Mouse (Mus musculus) small intestine, adult 2 months (tissue): Measurements from ENCODE around the gene Clec16a. TPM values are rescaled to one million over a fixed set of nuclear protein-coding genes. Genes with fewer than 3 reads are reported as not detected.
A peak's percentile ranks its signal among the peaks of the same experiment; 100 is the strongest.

Experiments used
- H3K27ac ChIP-seq: fragments of 200-500 bp; 2 replicates; pipeline ENCODE4 v1.5.1; 2012; ENCODE audit warnings: low read depth, low read length, control low read depth, inconsistent platforms; ENCODE audit not compliant: insufficient read depth
- H3K27me3 ChIP-seq: fragments of 200-500 bp; 2 replicates; pipeline ENCODE4 v1.6.1; 2012; ENCODE audit warnings: mild to moderate bottlenecking, moderate library complexity, low read length, inconsistent platforms; ENCODE audit not compliant: control insufficient read depth, insufficient read depth
- H3K36me3 ChIP-seq: fragments of 200-500 bp; 2 replicates; pipeline ENCODE4 v1.6.1; 2012; ENCODE audit warnings: mild to moderate bottlenecking, low read length, control low read depth, inconsistent platforms; ENCODE audit not compliant: control insufficient read depth, insufficient read depth
- H3K4me1 ChIP-seq: fragments of 200-500 bp; 2 replicates; pipeline ENCODE4 v1.6.1; 2012; ENCODE audit warnings: low read length, inconsistent platforms, mixed read lengths; ENCODE audit not compliant: control insufficient read depth, insufficient read depth, insufficient read length
- H3K4me3 ChIP-seq: fragments of 200-500 bp; 2 replicates; pipeline ENCODE4 v1.5.1; 2012; ENCODE audit warnings: low read depth, mild to moderate bottlenecking, control low read depth, inconsistent platforms, low read length, moderate library complexity
- CTCF ChIP-seq: fragments of 200-500 bp; IDR thresholded peaks from 2 replicates; pipeline ENCODE4 v1.5.1; 2012; ENCODE audit warnings: low read depth, mild to moderate bottlenecking, control low read depth, inconsistent platforms, low read length, moderate library complexity, mixed read lengths; ENCODE audit not compliant: insufficient replicate concordance, insufficient read length; ENCODE audit errors: extremely low read depth
- POLR2A ChIP-seq: fragments of 200-500 bp; IDR thresholded peaks from 2 replicates; pipeline ENCODE4 v1.6.1; 2012; ENCODE audit warnings: low read depth, mild to moderate bottlenecking, control low read depth, inconsistent platforms, low read length, moderate library complexity
- WGBS: fragments of 180-500 bp; shearing (Covaris S2); methylation state at CpG from one replicate; pipeline ENCODE4 v1.1.7; 2018; 5-methylcytosine and 5-hydroxymethylcytosine counted together
- polyA plus RNA-seq: library from polyadenylated mRNA; depleted of rRNA; stranded (reverse); fragments of >200 nt; gene quantifications from 2 replicates; pipeline ENCODE4 v1.2.3, GENCODE M21; 2012

Clec16a gene
- polyA plus RNA-seq, 1 experiment, result 14.3 TPM

DNA sequence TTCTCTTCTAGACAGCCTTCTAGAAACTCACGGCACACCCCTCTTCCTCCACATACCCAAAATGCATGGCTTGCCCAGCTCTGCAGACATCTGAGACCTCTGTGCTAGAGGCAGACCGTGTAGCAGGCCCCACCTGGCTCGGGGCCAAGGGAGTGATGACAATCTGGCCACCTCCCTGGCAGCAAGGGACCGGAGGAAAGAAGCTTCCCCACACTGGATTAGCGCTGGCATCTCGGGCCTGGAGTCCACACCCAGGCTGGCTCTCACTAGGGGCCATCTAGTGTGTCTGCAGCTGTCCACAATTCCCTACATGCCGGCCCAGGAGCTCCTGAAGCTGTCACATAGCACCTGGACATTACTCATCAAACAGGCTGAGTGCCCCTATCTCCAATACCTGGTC lies 10.6 kb upstream of the Clec16a start:
- Histone ChIP-seq H3K4me3 (no peak overlapping the region), H3K27me3 (no peaks in the 10 kb centered on the region), H3K36me3 (peaks cover 10% of the 10 kb centered on the region; the same call in 1 of the 2 replicates), H3K27ac (no peak overlapping the region), H3K4me1 (peaks cover 2% of the 10 kb centered on the region; the same call in 1 of the 2 replicates)
- 52% methylated on average over 7 of the region's 7 CpGs for WGBS
- TF ChIP-seq CTCF, result no peak
- no peak for TF ChIP-seq POLR2A

DNA sequence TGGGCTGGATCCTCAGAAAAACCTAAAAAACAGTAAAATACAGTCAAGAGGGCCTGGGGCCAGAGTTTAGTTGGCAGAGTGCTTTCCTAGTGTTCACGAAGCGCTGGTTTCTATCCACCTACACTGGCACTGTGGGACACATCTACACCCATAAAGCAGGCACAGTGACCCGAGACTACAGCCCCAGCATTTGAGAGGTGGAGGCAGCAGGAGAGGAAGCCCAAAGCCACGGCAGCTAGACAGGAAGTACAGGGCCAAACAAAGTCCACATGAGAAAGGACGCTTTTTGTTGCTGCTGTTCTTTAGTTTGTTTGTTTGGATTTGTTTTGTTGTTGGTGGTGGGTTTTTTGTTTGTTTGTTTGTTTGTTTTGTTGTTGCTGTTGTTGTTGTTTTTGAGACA lies 8.8 kb upstream of the Clec16a start:
- whole genome bisulfite sequencing, result 65% methylated on average over 5 of the region's 5 CpGs
- no peaks in the 10 kb centered on the region for H3K27me3 ChIP-seq
- H3K27ac ChIP-seq, result no peak overlapping the region
- TF ChIP-seq POLR2A (no peak), CTCF (no peak)
- peaks cover 5% of the 10 kb centered on the region for H3K4me1 ChIP-seq
- peaks cover 10% of the 10 kb centered on the region; the same call in 1 of the 2 replicates for H3K36me3 ChIP-seq
- H3K4me3 ChIP-seq, result no peak overlapping the region

DNA sequence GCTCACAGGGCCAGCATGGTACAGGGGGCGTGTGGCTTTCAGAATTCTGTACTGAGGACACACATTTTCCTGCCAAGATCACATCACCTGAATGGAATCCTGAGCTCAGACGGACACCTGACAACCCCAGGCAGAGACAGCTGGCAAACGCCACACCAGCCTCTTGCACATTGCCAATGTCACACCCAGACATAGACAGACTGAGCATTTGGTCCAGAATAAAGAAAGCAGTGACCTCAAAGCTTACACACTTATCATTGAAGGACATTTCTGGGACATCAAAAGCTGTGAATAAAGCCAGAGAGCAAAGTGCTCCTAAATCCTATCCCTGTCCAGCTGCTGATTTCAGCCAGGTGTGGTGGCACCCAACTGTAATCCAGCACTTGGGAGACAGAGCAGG lies 8.2 kb upstream of the Clec16a start:
- Histone ChIP-seq H3K4me1 (peaks cover 11% of the 10 kb centered on the region), H3K27me3 (no peaks in the 10 kb centered on the region)
- WGBS, result 65% methylated on average over 3 of the region's 3 CpGs

DNA sequence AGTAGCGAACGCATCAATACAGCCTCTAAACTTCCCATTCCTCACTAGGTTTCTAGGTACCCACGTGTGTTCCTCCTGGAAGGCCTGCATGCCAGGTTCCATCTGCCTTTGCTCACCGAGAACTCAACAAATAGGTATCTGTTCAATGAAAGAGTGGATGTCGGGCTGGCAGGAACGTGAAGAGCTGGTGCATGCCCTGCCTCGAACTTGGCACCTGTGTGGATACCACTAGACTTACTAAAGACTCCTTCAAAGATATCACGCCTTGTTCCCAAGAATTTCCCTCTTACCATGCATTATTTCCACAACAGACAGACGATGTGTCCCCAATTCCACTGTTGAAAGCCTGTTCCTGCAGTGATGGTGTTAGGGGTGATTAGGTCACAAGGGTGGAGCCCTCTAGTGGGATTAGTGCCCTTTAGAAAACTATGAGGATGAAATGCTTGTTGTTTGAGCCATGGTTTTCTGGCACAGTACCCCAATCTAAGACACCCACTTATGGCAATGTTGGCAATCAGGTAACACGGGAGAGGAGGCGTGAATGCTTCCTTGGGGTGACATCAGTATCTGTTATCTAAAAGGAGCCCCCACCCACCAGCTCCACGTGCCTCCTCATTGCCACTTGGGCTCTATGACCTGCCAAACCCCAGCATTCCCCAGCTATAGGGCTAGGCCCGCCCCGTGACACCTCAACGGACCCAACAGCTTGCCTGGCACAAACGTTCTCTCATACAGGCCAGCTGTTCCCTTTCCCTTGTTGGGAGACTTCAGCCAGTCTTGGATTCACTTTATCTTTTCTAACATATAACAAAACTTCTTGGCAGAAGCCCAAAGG lies 4.2 kb upstream of the Clec16a start:
- TF ChIP-seq CTCF (no peak), POLR2A (no peak)
- H3K36me3 ChIP-seq, result 0 out of 2 replicates have a peak, but pooled peaks cover under 1% of the 10 kb centered on the region
- peak overlapping the region; percentile 69 for H3K4me3 ChIP-seq
- peaks cover 13% of the 10 kb centered on the region; the same call in 1 of the 2 replicates for H3K4me1 ChIP-seq
- H3K27ac ChIP-seq, result no peak overlapping the region
- 48% methylated on average over 16 of the region's 16 CpGs for WGBS
- H3K27me3 ChIP-seq, result no peaks in the 10 kb centered on the region

More for the DNA sequence above, 8.2 kb upstream of the Clec16a start:
- no peak for TF ChIP-seq POLR2A
- no peak for TF ChIP-seq CTCF
- H3K36me3 ChIP-seq, result 0 out of 2 replicates have a peak, but pooled peaks cover 5% of the 10 kb centered on the region
- no peak overlapping the region for H3K27ac ChIP-seq
- no peak overlapping the region for H3K4me3 ChIP-seq

DNA sequence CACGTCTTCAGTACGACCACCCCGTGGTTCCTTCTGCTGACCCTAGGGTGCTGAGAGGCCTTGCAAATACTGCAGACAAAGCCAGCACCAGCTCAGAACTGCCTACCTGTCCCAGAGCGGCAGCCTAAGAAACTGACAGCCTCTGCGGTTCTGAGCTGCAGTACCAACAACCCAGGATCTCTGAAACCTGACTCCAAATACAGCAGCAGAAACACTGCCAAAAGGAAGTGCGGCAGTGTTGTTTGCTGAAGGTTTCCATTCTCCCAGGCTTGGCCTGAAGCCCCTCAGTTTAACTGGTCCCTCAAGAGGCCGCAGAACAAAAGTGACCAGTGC lies 3.6 kb upstream of the Clec16a start:
- peaks cover 13% of the 10 kb centered on the region; the same call in 1 of the 2 replicates for H3K4me1 ChIP-seq
- 4% methylated on average over 7 of the region's 7 CpGs for WGBS
- H3K4me3 ChIP-seq, result peak overlapping the region; percentile 69
- TF ChIP-seq CTCF, result no peak
- no peak for TF ChIP-seq POLR2A
- H3K27me3 ChIP-seq, result no peaks in the 10 kb centered on the region
- no peaks in the 10 kb centered on the region for H3K36me3 ChIP-seq
- H3K27ac ChIP-seq, result no peak overlapping the region

DNA sequence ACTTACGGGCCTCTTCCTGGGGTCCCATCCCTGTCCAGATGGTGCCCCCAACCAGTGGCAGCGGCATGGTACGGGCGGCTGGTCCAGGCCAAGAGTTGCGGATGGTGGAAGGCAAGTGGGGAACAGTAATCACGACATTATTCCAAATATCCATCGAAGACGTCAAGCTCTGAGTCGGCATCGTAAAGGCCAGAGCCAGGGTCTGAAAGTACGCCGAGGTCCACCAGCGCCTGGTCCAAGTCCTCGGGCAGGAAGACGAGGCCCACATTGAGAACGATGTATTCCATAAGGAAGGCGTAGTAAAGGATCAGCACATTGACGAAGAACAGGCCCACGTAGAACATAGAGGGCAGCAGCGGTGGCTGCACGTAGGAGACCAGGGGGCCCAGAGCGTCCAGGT lies 2.9 kb upstream of the Clec16a start:
- Histone ChIP-seq H3K4me3 (peak overlapping the region; percentile 69), H3K27ac (no peak overlapping the region), H3K36me3 (no peaks in the 10 kb centered on the region), H3K27me3 (no peaks in the 10 kb centered on the region), H3K4me1 (peaks cover 13% of the 10 kb centered on the region; the same call in 1 of the 2 replicates)
- WGBS, result 6% methylated on average over 22 of the region's 22 CpGs
- TF ChIP-seq POLR2A, result no peak
- no peak for TF ChIP-seq CTCF

DNA sequence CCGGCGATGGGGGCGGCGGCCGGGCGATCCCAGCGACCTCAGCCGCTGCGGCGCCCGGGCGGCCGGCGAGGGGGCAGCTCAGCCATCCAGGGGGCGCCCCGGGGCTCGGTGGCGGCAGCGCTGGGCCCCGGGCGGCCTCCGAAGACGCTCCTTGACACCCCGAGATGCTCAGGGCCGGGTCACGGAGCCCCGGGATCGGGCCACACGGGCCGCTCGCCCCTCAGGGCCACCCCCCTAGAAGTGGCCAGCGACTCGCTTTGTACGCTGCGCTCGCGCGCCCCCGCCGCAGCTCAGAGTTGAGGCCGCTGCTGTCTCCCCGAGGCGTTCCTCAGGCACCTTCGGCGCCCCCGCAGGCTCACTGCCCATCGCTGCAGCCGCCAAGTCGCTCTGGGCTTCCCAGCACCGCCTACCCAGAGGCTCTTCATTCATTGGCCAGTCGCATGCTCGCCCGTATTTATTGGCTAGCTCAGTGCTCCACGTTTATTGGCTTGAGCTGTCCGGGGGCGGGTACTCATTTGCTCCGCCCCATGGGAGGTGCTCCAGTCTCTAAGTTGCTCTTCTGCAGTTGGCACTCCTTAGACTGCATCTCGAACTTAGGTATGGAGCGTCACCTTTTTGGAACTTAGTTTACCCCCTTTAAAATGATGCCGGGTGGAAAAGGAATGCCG lies 2.3 kb upstream of the Clec16a start, which contains the start of gene Dexi:
Dexi (minus strand) TSS at position 357 of the 668 bp plus-strand sequence.
- Histone ChIP-seq H3K27me3 (no peaks in the 10 kb centered on the region), H3K36me3 (no peaks in the 10 kb centered on the region), H3K4me1 (peaks cover 13% of the 10 kb centered on the region; the same call in 1 of the 2 replicates), H3K27ac (no peak within 1 kb of the TSS), H3K4me3 (peak within 1 kb of the TSS; percentile 69)
- under 1% methylated on average over 58 of the region's 61 CpGs for WGBS
- TF ChIP-seq POLR2A, result peak; percentile 99
- TF ChIP-seq CTCF, result no peak
